Mouse (Mus musculus): ENCODE measurements around the gene Atp5mpl.

Gene Atp5mpl

DNA sequence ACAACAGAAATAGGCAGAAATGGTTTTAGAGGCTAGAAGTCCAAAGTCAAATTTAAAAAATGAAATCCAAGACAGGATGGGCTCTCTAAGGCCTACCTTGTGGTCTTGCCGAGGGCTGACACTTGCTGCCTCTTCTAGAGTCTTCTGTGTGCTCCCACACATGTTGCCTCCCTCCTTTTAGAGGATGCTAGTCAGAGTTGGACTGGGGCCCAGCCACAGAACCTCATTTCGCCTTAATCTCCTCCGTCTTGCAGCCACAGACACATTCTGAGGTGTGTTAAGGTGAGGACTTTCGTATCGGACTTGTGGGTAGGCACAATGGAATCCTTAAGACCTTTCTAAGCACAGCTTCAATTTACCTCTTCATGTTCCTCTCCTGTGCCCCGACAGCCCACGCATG is 54.0 kb downstream of the Atp5mpl start:
- no peak for DNase-seq (ENCODE audit: low read depth, low spot score)

DNA sequence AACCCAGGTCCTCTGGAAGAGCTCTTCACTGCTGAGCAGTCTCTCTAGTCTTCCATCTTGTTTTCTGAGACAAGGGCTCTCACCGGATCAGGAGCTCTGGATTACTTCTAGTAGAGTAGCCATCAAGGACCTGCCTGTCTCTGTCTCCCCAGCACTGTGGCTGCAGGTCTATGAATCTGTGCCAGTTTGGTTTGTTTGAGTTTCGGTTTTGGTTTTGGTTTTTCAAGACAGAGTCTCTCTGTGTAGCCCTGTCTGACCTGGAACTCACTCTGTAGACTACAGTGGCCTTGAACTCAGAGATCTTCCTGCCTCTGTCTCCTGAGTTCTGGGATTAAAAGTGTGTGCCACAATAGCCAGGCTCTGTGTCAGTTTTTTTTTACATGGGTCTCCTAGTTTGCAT is 55.0 kb downstream of the Atp5mpl start:
- no peak for DNase-seq (ENCODE audit: low read depth, low spot score)

Data from R1 (cell line).